Mouse (Mus musculus): ENCODE measurements at regions not wholly inside any gene's neighbourhood (a gene's known extent, or its start where the extent isn't known, plus 50 kb on each side); places are given as distances from the start of the nearest gene placed in this dataset.

- Histone ChIP-seq H3K36me3 (no peaks in the 10 kb centered on the region), H3K27ac (no peak overlapping the region), H3K9me3 (no peaks in the 10 kb centered on the region), H3K4me1 (replicated peaks) (peaks cover 10% of the 10 kb centered on the region; the same call in 1 of the 2 replicates), H3K4me2 (no peak overlapping the region), H3K4me3 (no peak overlapping the region), H3K9ac (no peak overlapping the region), H3K27me3 (0 out of 2 replicates have a peak, but pooled peaks cover 4% of the 10 kb centered on the region)
- WGBS, result 63% methylated on average over 8 of the region's 8 CpGs
- ATAC-seq (ENCODE audit: low FRiP score), result no peak
Observed at GRCm38 (mm10) chr4:140396548-140396947, 150.0 kb upstream of the Igsf21 start.

GRCm38 (mm10) chr4:140392290-140392689 is 145.7 kb upstream of the Igsf21 start:
- ATAC-seq (ENCODE audit: low FRiP score), result no peak
- Histone ChIP-seq H3K36me3 (no peaks in the 10 kb centered on the region), H3K27me3 (no peaks in the 10 kb centered on the region; the same call in 1 of the 2 replicates), H3K4me1 (replicated peaks) (peaks cover 20% of the 10 kb centered on the region), H3K27ac (no peak overlapping the region; the same call in 1 of the 2 replicates), H3K9ac (no peak overlapping the region), H3K4me2 (no peak overlapping the region), H3K9me3 (no peaks in the 10 kb centered on the region), H3K4me3 (no peak overlapping the region)
- WGBS, result 66% methylated on average over 7 of the region's 7 CpGs

GRCm38 (mm10) chr4:140390684-140391234 is 144.2 kb upstream of the Igsf21 start:
- Histone ChIP-seq H3K27me3 (no peaks in the 10 kb centered on the region; the same call in 1 of the 2 replicates), H3K9me3 (no peaks in the 10 kb centered on the region), H3K4me2 (no peak overlapping the region), H3K4me1 (replicated peaks) (peaks cover 28% of the 10 kb centered on the region), H3K9ac (no peak overlapping the region), H3K27ac (no peak overlapping the region), H3K4me3 (no peak overlapping the region), H3K36me3 (no peaks in the 10 kb centered on the region)
- ATAC-seq (ENCODE audit: low FRiP score), result no peak
- 67% methylated on average over 12 of the region's 12 CpGs for WGBS

- H3K4me1 ChIP-seq (replicated peaks), result peaks cover 39% of the 10 kb centered on the region
- no peak overlapping the region for H3K27ac ChIP-seq
- H3K9me3 ChIP-seq, result no peaks in the 10 kb centered on the region
- no peak overlapping the region for H3K4me2 ChIP-seq
- no peak overlapping the region for H3K9ac ChIP-seq
- ATAC-seq (ENCODE audit: low FRiP score), result no peak
- H3K27me3 ChIP-seq, result no peaks in the 10 kb centered on the region; the same call in 1 of the 2 replicates
- WGBS, result 59% methylated on average over 6 of the region's 6 CpGs
- no peak overlapping the region for H3K4me3 ChIP-seq
- H3K36me3 ChIP-seq, result no peaks in the 10 kb centered on the region
Observed at GRCm38 (mm10) chr4:140385686-140386085, 139.1 kb upstream of the Igsf21 start.

GRCm38 (mm10) chr4:140385226-140385625 is 138.6 kb upstream of the Igsf21 start:
- ATAC-seq (ENCODE audit: low FRiP score), result no peak
- WGBS, result 81% methylated on average over 14 of the region's 14 CpGs
- H3K9ac ChIP-seq, result no peak overlapping the region
- peaks cover 43% of the 10 kb centered on the region for H3K4me1 ChIP-seq (replicated peaks)
- no peaks in the 10 kb centered on the region for H3K9me3 ChIP-seq
- H3K4me2 ChIP-seq, result no peak overlapping the region
- no peaks in the 10 kb centered on the region for H3K36me3 ChIP-seq
- no peaks in the 10 kb centered on the region; the same call in 1 of the 2 replicates for H3K27me3 ChIP-seq
- H3K27ac ChIP-seq, result no peak overlapping the region
- H3K4me3 ChIP-seq, result no peak overlapping the region

- no peak for ATAC-seq (ENCODE audit: low FRiP score)
- H3K4me3 ChIP-seq, result no peak overlapping the region
- 80% methylated on average over 7 of the region's 7 CpGs for WGBS
Observed at GRCm38 (mm10) chr4:140383596-140383995, 137.0 kb upstream of the Igsf21 start.

GRCm38 (mm10) chr4:140380733-140381132 is 134.1 kb upstream of the Igsf21 start:
- WGBS, result 11% methylated on average over 13 of the region's 13 CpGs
- no peak overlapping the region for H3K4me3 ChIP-seq
- H3K9me3 ChIP-seq, result no peaks in the 10 kb centered on the region
- peak overlapping the region; percentile 49 for H3K27ac ChIP-seq
- H3K4me1 ChIP-seq (replicated peaks), result peaks cover 36% of the 10 kb centered on the region
- no peak overlapping the region for H3K9ac ChIP-seq
- no peaks in the 10 kb centered on the region; the same call in 1 of the 2 replicates for H3K27me3 ChIP-seq
- no peaks in the 10 kb centered on the region for H3K36me3 ChIP-seq
- ATAC-seq (ENCODE audit: low FRiP score), result no peak
- peak overlapping the region; percentile 26; the same call in 1 of the 2 replicates for H3K4me2 ChIP-seq

More at GRCm38 (mm10) chr4:140383596-140383995, 137.0 kb upstream of the Igsf21 start:
- Histone ChIP-seq H3K27ac (no peak overlapping the region), H3K36me3 (no peaks in the 10 kb centered on the region), H3K4me1 (replicated peaks) (peaks cover 46% of the 10 kb centered on the region), H3K27me3 (no peaks in the 10 kb centered on the region; the same call in 1 of the 2 replicates), H3K9me3 (no peaks in the 10 kb centered on the region), H3K9ac (no peak overlapping the region), H3K4me2 (no peak overlapping the region)

- no peak for ATAC-seq (ENCODE audit: low FRiP score)
- no peaks in the 10 kb centered on the region for H3K36me3 ChIP-seq
- H3K9me3 ChIP-seq, result no peaks in the 10 kb centered on the region
- H3K4me1 ChIP-seq (replicated peaks), result peaks cover 28% of the 10 kb centered on the region
- H3K4me3 ChIP-seq, result no peak overlapping the region
- no peak overlapping the region for H3K9ac ChIP-seq
- 64% methylated on average over 1 of the region's 1 CpGs for WGBS
- no peaks in the 10 kb centered on the region; the same call in 1 of the 2 replicates for H3K27me3 ChIP-seq
- H3K4me2 ChIP-seq, result no peak overlapping the region
- no peak overlapping the region for H3K27ac ChIP-seq
Observed at GRCm38 (mm10) chr4:140377941-140378340, 131.4 kb upstream of the Igsf21 start.

GRCm38 (mm10) chr4:140372586-140373325 is 126.2 kb upstream of the Igsf21 start:
- Histone ChIP-seq H3K27ac (no peak overlapping the region), H3K27me3 (peaks cover 17% of the 10 kb centered on the region), H3K4me1 (replicated peaks) (peaks cover 15% of the 10 kb centered on the region), H3K4me2 (no peak overlapping the region), H3K4me3 (no peak overlapping the region), H3K9me3 (no peaks in the 10 kb centered on the region), H3K36me3 (no peaks in the 10 kb centered on the region), H3K9ac (no peak overlapping the region)
- peak; percentile 48; the same call in 1 of the 2 replicates for ATAC-seq (ENCODE audit: low FRiP score)
- 36% methylated on average over 11 of the region's 11 CpGs for WGBS

GRCm38 (mm10) chr4:140371426-140372213 is 125.0 kb upstream of the Igsf21 start:
- WGBS, result 90% methylated on average over 20 of the region's 20 CpGs
- H3K4me3 ChIP-seq, result no peak overlapping the region
- H3K27me3 ChIP-seq, result peaks cover 17% of the 10 kb centered on the region
- H3K9ac ChIP-seq, result no peak overlapping the region
- no peak overlapping the region for H3K4me2 ChIP-seq
- no peak overlapping the region for H3K27ac ChIP-seq
- no peaks in the 10 kb centered on the region for H3K36me3 ChIP-seq
- no peak for ATAC-seq (ENCODE audit: low FRiP score)
- no peaks in the 10 kb centered on the region for H3K9me3 ChIP-seq
- H3K4me1 ChIP-seq (replicated peaks), result peaks cover 14% of the 10 kb centered on the region

GRCm38 (mm10) chr4:140366975-140367680 is 120.5 kb upstream of the Igsf21 start:
- WGBS, result 33% methylated on average over 8 of the region's 8 CpGs
- H3K9ac ChIP-seq, result no peak overlapping the region
- peaks cover 28% of the 10 kb centered on the region for H3K27me3 ChIP-seq
- no peak overlapping the region for H3K4me3 ChIP-seq
- ATAC-seq (ENCODE audit: low FRiP score), result no peak
- no peaks in the 10 kb centered on the region for H3K36me3 ChIP-seq
- peaks cover 21% of the 10 kb centered on the region for H3K4me1 ChIP-seq (replicated peaks)
- peak overlapping the region; percentile 56 for H3K27ac ChIP-seq
- no peaks in the 10 kb centered on the region for H3K9me3 ChIP-seq
- H3K4me2 ChIP-seq, result no peak overlapping the region

- no peak overlapping the region for H3K4me3 ChIP-seq
- H3K27ac ChIP-seq, result no peak overlapping the region
- H3K9me3 ChIP-seq, result no peaks in the 10 kb centered on the region
- no peak for ATAC-seq (ENCODE audit: low FRiP score)
- 91% methylated on average over 4 of the region's 4 CpGs for WGBS
- no peak overlapping the region for H3K9ac ChIP-seq
- peaks cover 32% of the 10 kb centered on the region for H3K27me3 ChIP-seq
- H3K36me3 ChIP-seq, result no peaks in the 10 kb centered on the region
- no peak overlapping the region for H3K4me2 ChIP-seq
- H3K4me1 ChIP-seq (replicated peaks), result peaks cover 16% of the 10 kb centered on the region
Observed at GRCm38 (mm10) chr4:140358846-140359245, 112.3 kb upstream of the Igsf21 start.
